Mouse (Mus musculus) lung, adult 18-20 months (tissue): Measurements from ENCODE around the gene Cep72.
"Not testable (repeated sequence)": the region's sequence is repeated elsewhere in the genome, so short reads cannot be mapped to it uniquely, and the experiment has no call there.

Experiments used
- DNase-seq, 2 experiments: peaks; one replicate each; pipeline ENCODE4 v3.0.0; 2022; ENCODE audit warnings: mixed read lengths in 2 of 2

The Cep72 gene

DNA sequence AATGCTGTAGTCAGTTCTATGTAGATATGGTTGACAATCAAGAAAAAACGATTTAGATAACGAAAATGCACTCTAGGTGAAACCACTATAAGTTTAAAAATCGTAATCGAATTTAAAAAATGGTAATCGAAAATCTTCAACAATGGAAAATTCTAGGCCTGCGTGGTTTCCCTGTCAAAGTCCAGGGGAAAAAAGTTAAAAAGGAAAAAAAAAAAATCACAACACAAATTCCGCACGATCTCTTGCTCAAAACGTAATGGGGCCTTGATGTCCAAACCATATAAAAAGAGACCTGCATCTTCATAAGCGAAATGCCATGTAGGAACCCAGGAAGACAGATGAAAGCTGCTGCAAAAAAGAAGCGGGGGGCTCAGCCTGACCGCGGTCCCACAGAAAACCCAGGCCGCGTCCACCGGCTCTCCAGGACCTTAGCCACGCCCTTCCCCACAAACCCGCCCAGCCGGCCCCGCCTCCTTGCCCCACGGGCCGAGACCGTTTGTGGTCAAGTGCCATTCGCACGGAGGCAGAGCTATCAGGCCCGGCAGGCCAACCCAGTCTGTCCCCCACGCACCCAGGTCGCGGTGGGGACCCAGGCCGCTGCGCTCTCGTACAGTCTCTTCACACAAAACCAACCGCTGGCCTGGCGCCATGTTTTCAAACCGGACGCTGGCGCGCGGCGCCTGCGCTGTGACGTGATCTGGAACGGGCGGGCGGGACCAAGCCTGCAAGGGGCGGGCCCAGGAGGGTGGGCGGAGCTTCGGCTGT lies at the start of gene Cep72:
Gene Cep72, minus strand, starts transcription at position 687 of the 765 bp plus-strand sequence.
- DNase-seq, result peak; percentile 86 to 89

DNA sequence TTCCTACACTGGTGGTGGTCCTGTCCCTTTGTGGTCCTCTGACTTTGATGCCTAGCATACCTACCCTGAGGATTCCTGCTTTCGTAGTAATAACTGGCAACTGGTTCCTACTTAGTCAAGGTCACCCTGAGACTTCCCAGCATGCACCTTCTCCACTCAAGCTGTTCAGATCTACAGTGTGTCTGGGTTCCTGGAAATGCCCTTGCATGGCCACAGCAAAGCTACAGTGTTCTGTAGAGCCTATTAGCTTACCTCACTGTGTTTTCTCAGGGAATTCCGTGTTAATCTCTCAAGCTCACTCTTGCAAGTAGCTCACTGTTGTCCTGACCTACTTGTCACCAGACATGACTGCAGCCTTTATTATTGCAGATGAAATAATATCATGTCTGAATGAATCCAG lies 45.3 kb upstream of the Cep72 start:
- no peak for DNase-seq

GRCm38 (mm10) chr13:74104417-74104816 lies 42.3 kb upstream of the Cep72 start:
- no peak for DNase-seq

DNA sequence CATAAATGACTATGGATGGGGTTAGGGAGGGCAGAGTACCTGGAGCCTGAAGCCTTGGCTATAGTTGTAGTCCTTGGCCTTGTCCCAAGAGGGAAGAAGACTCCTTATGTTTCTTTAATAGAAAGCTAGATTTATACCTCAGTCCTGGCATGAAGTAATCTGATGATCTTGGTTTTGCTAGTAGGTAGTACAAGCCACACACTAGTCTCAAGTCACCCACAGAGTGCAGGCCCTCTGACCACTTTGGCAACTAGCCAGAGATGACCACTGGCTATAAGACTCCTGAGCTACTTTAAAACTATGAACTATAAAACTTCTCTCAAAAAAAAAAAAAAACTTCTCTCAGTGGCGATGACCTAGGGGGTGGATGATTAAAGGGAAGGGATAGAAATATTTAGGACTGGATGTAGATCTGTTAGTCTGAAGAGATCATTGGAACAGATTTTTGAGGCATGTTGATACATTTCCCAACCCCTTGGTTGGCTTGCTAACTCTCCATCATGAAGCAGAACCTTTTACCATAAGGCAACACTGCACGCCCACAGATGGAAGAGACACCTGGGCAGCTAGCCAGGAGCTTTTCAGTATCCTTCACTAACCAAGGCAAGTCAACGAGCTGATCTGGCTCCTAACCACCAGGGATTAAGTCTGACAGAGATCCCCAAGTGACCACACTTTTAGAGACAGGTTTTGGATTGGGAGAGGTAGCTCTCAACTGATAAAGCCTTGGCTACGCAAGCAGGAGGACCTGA lies 40.9 kb upstream of the Cep72 start:
- DNase-seq, result no peak

DNA sequence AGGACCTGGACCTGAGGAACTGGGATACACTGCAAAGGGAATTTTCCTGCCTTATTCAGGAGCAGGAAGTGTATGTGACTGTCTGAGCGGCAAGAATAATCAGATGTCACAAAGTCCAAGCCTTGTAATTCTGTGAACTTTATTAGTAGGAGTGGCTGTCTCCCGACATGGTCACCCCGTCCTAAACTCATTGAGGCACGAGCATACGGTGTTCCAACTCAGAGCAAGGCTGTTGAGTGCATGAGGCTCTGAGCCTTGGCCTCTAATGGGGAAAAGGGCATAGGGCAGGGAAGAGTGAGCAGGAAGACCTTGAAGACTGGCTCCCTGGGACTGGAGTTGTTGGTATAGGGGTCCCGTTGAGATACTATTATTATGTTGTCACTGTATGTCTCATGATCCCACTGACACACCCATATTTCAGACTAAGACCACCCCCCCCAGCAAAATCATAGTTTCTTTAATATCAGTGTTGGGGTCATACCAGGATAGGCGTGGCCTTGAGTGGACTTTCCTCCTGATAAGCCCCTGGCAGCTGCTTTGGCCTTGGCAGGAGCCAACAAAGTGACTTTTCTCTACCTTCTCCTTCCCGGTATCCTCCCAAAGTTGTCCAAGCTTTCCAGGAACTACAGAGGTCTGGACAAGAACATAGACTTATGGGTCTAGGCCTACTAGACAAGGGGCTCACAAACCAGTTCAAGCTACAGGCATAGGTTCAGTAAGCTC lies 40.2 kb upstream of the Cep72 start:
- DNase-seq, result no peak

GRCm38 (mm10) chr13:74098913-74099312 lies 36.8 kb upstream of the Cep72 start:
- DNase-seq, result no peak

DNA sequence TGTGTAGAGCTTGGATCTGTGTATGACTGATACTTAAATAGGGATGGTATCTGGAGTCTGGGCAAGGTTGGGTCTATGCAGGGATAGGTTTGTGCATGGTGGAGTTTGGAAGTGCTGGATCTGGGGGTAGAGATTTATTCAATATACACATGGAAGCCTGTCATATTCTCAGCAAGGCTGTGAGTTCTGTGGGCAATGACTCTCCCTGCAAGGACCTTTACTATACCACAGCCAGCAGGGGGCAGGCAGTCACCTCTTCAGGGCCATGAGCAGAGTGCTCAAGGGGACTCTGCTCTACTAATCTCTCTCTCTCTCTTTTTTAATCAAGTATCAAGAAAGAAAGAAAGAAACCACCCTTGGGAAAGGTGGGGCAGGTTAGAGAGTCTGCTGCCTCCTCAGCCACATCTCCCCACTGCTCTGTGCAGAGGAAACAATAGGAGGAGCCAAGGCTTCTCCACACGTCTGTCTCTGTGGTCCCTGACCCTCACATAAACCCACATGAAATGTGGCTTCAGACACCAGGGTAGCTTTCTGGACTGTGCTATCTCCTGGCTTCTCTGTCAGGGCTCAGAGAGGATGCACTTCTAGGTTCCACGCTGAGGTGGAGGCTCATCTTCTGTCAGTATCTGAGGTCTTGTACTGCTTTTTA lies 34.7 kb upstream of the Cep72 start:
- peak in 1 of 2 experiments; percentile 28 for DNase-seq

GRCm38 (mm10) chr13:74095936-74096335 lies 33.8 kb upstream of the Cep72 start:
- DNase-seq, result no peak

- peak in 1 of 2 experiments; percentile 1 for DNase-seq
Observed at GRCm38 (mm10) chr13:74090265-74090664, 28.2 kb upstream of the Cep72 start.

- no peak for DNase-seq
Observed at GRCm38 (mm10) chr13:74073369-74073768, 11.3 kb upstream of the Cep72 start.

DNA sequence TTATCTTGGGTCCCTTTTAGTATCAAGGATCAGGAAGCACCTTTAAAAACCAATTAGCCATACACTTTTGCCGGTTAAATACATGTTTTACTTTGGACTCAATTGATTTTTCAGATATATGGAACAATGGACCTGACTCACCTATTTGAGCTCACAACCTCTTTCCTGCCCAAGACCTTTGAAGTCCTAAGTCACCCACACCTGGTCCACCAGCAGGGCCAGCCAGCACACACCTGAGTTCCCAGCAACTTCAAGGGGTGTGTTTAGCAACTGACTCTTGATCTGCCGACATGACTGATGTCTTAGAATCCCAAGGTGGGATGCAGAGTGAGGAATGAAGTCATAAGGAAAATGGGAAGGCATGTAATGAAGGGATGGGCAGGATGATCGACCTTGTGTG lies 9.6 kb upstream of the Cep72 start:
- no peak for DNase-seq

DNA sequence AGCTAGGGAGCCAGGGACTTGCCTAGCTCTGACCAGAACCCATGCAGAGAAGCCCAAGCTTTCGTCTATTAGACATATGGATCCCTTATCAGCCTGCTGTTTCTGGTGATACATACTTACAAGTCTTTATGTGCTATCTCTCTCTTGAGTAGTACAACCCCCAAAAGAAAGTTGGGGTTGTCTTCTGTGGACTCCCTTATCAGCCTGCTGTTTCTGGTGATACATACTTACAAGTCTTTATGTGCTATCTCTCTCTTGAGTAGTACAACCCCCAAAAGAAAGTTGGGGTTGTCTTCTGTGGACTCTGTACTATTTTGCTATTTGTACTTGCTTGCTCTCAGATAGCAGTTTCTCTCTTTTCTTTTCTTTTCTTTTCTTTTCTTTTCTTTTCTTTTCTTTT lies 9.1 kb upstream of the Cep72 start:
- DNase-seq, result not testable (repeated sequence)

GRCm38 (mm10) chr13:74066576-74066975 lies 4.5 kb upstream of the Cep72 start:
- no peak for DNase-seq

DNA sequence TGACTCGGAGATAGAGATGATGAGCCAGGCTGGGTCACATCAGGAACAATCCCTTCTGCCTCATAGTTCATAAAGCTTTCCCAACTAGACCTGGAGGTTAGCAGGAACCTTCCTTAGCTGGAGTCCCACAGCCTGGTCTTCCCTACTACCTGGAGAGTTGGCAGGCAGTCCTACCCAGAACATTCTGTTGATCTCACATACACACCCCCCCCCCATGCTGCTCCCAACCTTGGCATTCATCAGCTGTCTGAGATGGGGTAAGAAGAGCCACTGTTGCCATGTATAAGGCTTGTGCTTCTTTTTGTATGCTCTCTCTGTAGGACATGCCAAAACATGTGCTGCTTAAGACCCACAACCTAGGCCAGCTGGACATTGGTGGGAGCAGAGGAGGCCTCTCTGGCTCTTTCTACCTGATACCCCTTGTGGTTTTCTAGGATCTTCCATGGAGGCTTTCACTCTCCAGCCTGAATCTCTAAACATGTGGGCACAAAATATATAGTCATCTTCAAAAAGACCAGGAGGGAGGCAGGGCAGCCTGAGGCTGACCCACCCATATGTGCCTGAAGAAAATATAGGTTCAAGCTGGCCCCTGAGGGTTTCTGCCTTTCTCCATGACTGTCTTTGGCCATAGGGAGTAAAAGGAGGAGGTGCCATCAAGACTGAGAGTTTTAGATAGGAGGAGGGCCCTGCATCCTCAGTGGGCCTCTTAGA lies 1.4 kb upstream of the Cep72 start:
- DNase-seq, result no peak

DNA sequence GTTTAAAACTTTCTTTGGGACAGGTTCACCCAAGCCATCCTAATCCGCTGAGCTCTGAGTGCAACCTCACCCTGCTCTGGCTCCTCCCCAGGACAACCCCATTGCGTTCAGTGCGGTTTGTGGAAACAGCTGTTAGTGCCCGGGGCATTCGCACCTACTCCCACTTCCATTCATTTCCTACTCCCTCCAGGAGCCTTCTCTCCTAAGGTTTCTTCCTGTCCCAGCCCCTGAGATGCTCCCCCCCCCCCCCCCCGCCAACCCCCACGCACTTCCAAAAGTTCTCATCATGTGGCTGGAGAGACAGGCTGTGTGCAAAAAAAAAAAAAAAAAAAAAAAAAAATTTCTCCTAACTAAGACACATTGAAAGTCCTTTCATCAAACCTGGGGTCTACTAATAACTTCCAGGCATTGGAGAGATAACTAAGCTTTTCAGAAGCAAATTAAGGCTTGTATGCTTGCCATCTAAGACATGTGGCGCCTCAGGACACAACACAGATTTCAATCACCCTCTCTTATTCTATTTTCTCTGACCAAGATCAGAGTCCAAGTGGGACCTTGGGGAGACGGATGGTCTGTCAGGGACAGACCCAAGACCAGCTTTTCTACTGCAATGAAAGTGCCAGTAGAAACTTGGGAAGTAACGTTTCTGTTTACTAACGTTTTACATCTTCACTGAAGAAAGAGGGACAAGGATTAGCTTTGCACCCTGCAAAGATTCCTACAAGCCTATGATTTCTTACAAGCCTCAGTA lies 454 bp upstream of the Cep72 start:
- DNase-seq, result no peak

DNA sequence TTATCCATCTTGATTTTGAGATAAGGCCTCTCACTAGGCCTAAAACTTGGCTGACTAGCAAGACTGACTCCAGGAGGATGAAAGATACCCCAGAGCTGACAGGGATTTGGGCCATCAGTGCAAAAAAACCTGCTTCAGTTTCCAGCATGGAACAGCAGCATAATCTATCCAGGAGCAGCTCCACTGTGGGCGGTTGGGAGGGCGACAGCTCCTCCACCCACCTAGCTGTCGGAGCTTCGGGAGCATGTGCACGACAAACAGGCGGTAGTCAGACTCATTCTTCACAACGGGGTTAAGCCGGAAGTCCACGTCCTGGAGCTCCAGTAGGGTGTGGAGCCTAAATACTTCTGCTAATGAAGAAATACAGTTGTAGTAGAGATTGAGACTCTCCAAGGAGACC lies 4.0 kb downstream of the Cep72 start:
- DNase-seq, result no peak

- no peak for DNase-seq
Observed at GRCm38 (mm10) chr13:74056194-74056593, 5.9 kb downstream of the Cep72 start.

DNA sequence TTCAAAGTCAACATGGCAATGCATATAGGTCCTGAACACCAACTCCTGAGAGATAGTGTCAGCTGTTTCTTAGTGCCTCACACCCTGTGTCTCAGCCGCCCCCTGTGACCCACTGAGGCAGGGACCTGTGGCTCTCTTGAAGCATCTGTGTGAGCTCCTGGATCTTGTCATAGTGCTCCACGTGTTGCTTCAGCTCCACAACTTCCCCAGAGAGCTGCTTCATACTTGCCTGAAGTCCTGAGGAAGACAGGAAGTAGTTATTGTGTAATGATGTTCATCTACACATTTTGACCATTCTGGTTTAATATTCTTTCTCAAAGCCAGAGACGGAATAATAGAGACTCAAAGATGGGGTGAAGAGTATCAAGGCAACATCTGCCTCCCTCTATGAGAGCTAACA lies 22.2 kb downstream of the Cep72 start:
- no peak for DNase-seq

DNA sequence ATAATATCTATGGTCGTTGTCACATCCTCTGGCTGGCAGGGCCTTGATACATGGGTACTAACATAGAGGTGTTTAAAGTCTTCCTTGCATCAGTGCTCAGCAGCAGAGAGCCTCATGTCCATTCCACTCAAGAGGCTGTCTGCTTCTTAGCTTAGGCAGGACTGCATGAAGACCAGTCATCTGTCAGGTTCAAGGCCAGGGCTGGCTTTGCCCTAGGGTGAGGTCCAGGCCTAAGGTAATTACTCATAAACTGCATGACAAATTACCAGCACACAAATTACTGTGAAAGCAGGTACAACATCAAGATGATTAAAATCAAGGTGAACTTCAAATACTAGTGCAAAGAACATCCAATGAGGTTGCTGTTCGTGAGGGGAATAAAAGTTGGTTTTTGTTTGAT lies 26.3 kb downstream of the Cep72 start:
- DNase-seq, result no peak

DNA sequence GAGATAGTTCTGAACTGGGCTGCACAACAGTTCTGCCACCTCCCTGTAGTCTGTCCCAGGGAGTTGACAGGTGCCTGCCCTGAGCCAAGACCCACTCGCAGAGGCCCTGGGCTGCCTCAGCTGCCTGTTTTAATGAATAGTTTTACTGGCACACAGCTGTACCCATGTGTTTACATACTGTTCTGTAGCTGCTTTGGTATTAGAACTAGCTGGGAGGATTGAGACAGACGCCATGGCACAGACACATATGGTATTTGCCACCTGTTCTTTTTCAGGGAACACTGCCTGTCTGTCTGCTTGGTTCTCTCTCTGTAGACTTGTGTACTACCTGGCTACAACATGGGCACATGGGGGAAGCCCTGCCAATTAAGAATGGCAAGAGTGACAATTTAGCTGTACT lies 27.3 kb downstream of the Cep72 start:
- no peak for DNase-seq

DNA sequence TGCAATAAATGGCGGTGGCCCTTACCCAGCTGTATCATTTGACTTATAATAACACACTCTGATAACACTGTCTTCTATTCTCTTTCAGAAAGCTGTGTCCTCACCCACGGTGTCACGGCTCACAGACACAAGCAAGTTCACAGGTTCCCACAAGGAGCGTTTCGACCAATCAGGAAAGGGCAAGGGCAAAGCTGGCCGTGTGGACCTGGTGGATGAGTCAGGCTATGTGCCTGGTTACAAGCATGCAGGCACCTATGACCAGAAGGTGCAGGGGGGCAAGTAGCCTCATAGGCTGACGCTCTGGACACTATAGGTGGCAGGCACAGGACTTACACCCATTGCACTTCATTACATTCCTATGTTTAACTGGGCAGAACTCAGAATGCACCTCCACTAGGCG lies 31.0 kb downstream of the Cep72 start:
- DNase-seq, result no peak

DNA sequence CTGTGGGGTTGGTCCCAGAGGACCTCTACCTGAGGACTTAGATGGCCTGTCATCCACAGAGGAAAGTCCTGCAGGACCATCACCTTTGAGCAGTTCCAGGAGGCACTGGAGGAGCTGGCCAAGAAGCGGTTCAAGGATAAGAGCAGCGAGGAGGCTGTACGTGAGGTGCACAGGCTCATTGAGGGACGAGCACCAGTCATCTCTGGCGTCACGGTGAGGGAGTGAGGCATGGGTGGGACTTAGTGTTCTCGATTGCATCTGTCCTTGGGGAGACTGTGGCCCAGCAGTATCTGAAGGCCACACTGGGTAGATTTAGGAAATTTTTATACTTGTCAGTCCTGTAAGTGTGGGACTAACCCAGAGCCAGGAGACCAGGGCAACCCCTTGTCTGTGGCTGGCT lies 31.4 kb downstream of the Cep72 start:
- no peak for DNase-seq
